Mouse (Mus musculus) left cerebral cortex, adult 9 months (tissue): ENCODE data around the gene Gm10638.

ENCODE experiments used
- DNase-seq, 2 experiments: peaks; one replicate each; pipeline ENCODE4 v3.0.0; 2022; ENCODE audit warnings: low spot score in 2 of 2

Gm10638 gene

GRCm38 (mm10) chr8:86735446-86736111 is 9.9 kb upstream of the Gm10638 start:
- no peak for DNase-seq

GRCm38 (mm10) chr8:86740899-86741298 is 4.6 kb upstream of the Gm10638 start:
- no peak for DNase-seq

GRCm38 (mm10) chr8:86741627-86742026 is 3.9 kb upstream of the Gm10638 start:
- no peak for DNase-seq

GRCm38 (mm10) chr8:86742605-86743345 is 2.7 kb upstream of the Gm10638 start:
- no peak for DNase-seq

- DNase-seq: no peak
Observed at GRCm38 (mm10) chr8:86744313-86745220, 932 bp upstream of the Gm10638 start.

- peak; percentile 64 to 92 for DNase-seq
Observed at GRCm38 (mm10) chr8:86745935-86746441, 489 bp downstream of the Gm10638 start.

GRCm38 (mm10) chr8:86746511-86746910 is 1.0 kb downstream of the Gm10638 start:
- DNase-seq: no peak

GRCm38 (mm10) chr8:86749842-86750241 is 4.3 kb downstream of the Gm10638 start:
- DNase-seq: no peak

- DNase-seq: peak in 1 of 2 experiments; percentile 55
Observed at GRCm38 (mm10) chr8:86756948-86757733, 11.6 kb downstream of the Gm10638 start.

GRCm38 (mm10) chr8:86758651-86759050 is 13.2 kb downstream of the Gm10638 start:
- DNase-seq: no peak

GRCm38 (mm10) chr8:86759090-86759491 is 13.6 kb downstream of the Gm10638 start:
- DNase-seq: no peak

- no peak for DNase-seq
Observed at GRCm38 (mm10) chr8:86760746-86761145, 15.2 kb downstream of the Gm10638 start.

- DNase-seq: no peak
Observed at GRCm38 (mm10) chr8:86762806-86763205, 17.3 kb downstream of the Gm10638 start.

- DNase-seq: no peak
Observed at GRCm38 (mm10) chr8:86765155-86765554, 19.7 kb downstream of the Gm10638 start.

- no peak for DNase-seq
Observed at GRCm38 (mm10) chr8:86765669-86766068, 20.2 kb downstream of the Gm10638 start.

GRCm38 (mm10) chr8:86766548-86767211 is 21.2 kb downstream of the Gm10638 start:
- DNase-seq: no peak

- peak in 1 of 2 experiments; percentile 59 for DNase-seq
Observed at GRCm38 (mm10) chr8:86768499-86768898, 23.0 kb downstream of the Gm10638 start.

GRCm38 (mm10) chr8:86769945-86770715 is 24.6 kb downstream of the Gm10638 start:
- DNase-seq: no peak

GRCm38 (mm10) chr8:86779207-86779606 is 33.7 kb downstream of the Gm10638 start:
- no peak for DNase-seq

- no peak for DNase-seq
Observed at GRCm38 (mm10) chr8:86781094-86781493, 35.6 kb downstream of the Gm10638 start.
